Mouse (Mus musculus): Measurements from ENCODE around the gene Olfr688.

Olfr688 gene

GRCm38 (mm10) chr7:105287795-105288194, at the start of gene Olfr688:
Gene Olfr688 (plus strand): TSS chr7:105288095.
- DNase-seq (ENCODE audit: low read depth, low spot score), result no peak

DNA sequence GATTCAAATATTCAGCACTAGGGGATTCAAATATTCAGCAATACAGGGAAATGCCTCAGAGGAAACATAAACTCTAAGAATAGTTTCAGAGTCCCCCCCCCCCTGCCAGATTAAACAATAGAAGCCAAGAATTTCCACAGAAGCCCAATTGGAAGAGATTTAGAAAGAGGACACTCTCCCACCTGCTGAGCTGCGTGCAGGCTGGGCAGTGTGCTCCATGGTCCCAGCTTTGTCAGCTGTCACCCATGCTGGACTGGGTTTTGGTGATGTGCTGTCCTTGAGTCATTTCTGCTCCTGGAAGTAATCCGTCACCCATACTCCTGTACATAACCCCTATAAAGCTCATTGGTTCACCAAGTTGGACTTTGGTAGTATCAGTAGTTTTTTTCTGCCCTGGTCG, 40.2 kb upstream of the Olfr688 start:
- DNase-seq (ENCODE audit: low read depth, low spot score), result no peak

DNA sequence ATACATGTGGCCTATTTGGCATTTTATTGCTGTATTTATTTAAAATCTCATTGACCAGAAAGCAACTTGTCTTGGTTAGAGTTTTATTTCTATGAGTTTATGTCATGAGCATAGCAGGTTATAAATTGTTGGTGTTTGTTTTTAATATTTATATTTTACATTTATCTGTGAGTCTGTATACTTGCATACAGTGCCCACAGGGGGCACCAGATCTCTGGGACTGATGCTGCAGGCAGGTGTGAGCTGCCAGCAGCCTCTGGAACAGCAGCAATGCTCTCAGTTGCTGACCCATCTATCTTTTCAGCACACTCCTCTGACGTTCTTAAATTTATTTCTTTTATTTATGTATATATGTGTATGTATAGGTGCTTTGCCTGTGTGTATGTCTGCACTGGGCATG, 39.7 kb upstream of the Olfr688 start:
- DNase-seq (ENCODE audit: low read depth, low spot score), result no peak

- DNase-seq (ENCODE audit: low read depth, low spot score), result no peak
These were observed 31.2 kb upstream of the Olfr688 start for GRCm38 (mm10) chr7:105256656-105257055.

DNA sequence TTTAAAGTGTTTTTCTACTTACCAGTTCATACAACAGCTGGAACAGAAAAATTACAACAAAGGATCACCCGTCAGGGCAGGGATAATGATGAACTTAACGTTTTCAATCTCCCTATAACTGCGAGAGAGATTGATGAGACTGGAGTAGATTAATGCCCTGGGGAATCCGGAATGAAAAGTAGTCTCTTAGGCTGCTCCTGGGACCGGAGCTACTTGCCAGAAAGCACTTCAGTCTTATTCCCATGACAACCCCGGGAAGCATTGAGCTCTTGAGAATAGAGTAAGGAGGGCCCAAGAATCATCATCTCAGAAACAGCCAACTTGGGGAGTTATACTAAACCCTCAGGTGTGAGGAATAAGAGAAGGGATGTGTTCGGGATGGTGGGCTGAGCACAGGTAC, 15.5 kb upstream of the Olfr688 start:
- DNase-seq (ENCODE audit: low read depth, low spot score), result no peak

DNA sequence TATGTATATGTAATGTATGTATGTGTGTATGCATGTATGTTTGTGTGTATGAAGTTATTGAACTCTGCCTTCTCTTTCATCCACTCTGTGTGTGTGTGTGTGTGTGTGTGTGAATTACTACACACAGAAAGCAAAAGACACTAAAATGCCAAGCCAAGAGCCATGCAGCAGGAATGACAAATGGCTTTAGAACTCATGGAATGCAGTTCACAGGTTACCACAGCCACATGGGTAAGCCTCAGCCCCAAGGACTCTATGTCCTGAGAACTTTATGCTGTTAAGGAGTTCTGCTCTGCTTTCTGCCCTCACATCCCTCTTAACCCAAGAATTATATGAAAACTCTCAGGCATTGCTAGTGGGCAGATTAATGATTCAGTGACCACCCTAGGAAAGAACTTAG, 2.2 kb downstream of the Olfr688 start:
- no peak for DNase-seq (ENCODE audit: low read depth, low spot score)

- no peak for DNase-seq (ENCODE audit: low read depth, low spot score)
These were observed 23.0 kb downstream of the Olfr688 start, which contains the start of gene Olfr689 for GRCm38 (mm10) chr7:105310865-105311264. Gene Olfr689 (plus strand): TSS chr7:105311165.

DNA sequence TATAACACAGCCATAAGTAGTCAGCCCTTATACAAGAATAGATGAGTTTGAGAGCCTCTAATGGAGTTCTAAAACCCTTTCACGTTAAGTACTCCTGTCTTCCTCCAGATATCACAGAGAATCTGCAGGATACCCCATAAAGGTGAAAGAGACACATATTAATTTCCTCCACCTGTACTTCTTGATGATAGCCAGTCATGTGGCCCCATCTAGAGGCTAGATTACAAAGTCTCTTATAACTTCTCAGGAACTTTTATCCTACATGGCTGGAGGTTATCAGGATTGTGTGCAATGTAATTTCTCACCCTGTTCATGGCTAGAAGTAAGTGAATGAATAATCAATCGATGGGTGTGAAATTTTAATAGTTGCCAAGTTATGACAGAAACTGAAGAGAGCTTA, 37.4 kb downstream of the Olfr688 start:
- no peak for DNase-seq (ENCODE audit: low read depth, low spot score)

DNA sequence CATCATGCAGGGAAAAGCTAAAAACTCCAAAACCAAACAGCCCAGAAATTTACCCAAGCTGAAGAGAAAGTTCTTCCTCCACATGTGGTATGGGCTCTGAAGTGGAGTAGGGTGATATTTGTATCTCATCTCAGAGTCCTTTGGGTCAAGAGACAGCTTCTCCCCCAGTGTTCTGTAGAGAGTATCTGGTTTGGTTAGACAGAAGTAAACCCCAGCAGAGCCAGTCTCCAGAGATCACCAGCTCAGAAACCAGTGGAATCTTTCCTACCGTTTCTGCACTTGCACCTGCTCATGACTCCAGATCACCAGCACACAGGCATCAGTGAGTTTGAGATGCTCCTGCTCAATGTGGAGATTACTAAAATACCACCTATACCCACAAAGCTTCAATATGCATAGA, 46.1 kb downstream of the Olfr688 start, which contains the start of gene Olfr690:
TSS of gene Olfr690 (minus strand) at position 101 of the 400 bp plus-strand sequence.
- DNase-seq (ENCODE audit: low read depth, low spot score), result no peak
